Mouse (Mus musculus) lung, embryonic 14.5 days (tissue): Measurements from ENCODE around the gene Xylb. TPM values are rescaled to one million over a fixed set of nuclear protein-coding genes. Genes with fewer than 3 reads are reported as not detected.

Experiments
- ATAC-seq: fragments of 200-750 bp; cut with Nextera tagmentation; 2 replicates; pipeline ENCODE4 v1.8.0; 2017; ENCODE audit warnings: mild to moderate bottlenecking, moderate TSS enrichment, moderate library complexity; ENCODE audit not compliant: insufficient read depth
- DNase-seq: peaks from one replicate; pipeline ENCODE4 v3.0.0-alpha.2; 2015
- H3K27ac ChIP-seq: fragments of 300-500 bp; sonication (generic); 2 replicates; pipeline ENCODE4 v1.5.1; 2014; ENCODE audit warnings: low read depth, mild to moderate bottlenecking, moderate library complexity
- H3K27me3 ChIP-seq: fragments of 300-500 bp; sonication (generic); 2 replicates; pipeline ENCODE4 v1.6.1; 2014; ENCODE audit warnings: low read length, control low read depth; ENCODE audit not compliant: insufficient read depth
- H3K36me3 ChIP-seq: fragments of 300-500 bp; sonication (generic); 2 replicates; pipeline ENCODE4 v1.6.1; 2014; ENCODE audit warnings: control low read depth; ENCODE audit not compliant: insufficient read depth
- H3K4me1 ChIP-seq: fragments of 300-500 bp; sonication (generic); 2 replicates; pipeline ENCODE4 v1.6.1; 2014; ENCODE audit warnings: antibody characterized with exemption, control low read depth; ENCODE audit not compliant: insufficient read depth
- H3K4me2 ChIP-seq: fragments of 300-500 bp; sonication (generic); 2 replicates; pipeline ENCODE4 v1.6.1; 2014; ENCODE audit warnings: mild to moderate bottlenecking
- H3K4me3 ChIP-seq: fragments of 300-500 bp; sonication (generic); 2 replicates; pipeline ENCODE4 v1.5.1; 2014; ENCODE audit warnings: low read depth, low read length
- H3K9ac ChIP-seq: fragments of 300-500 bp; sonication (generic); 2 replicates; pipeline ENCODE4 v1.6.1; 2014
- H3K9me3 ChIP-seq: fragments of 300-500 bp; sonication (generic); 2 replicates; pipeline ENCODE4 v1.6.1; 2016; ENCODE audit warnings: low read depth, low read length, control low read depth
- CTCF ChIP-seq: IDR thresholded peaks from 2 replicates; pipeline ENCODE4 v1.5.1; 2016; ENCODE audit warnings: antibody characterized with exemption, low read depth
- WGBS: fragments of 180-500 bp; shearing (Covaris S2); extraction: QIAGEN DNeasy Blood & Tissue Kit; methylation state at CpG from one replicate; pipeline ENCODE4 v1.1.7; 2014; 5-methylcytosine and 5-hydroxymethylcytosine counted together
- polyA plus RNA-seq: library from polyadenylated mRNA; unstranded; fragments of >200 nt; fragmentation: Nextera tagmentation; extraction: Ambion mirVana; gene quantifications from 2 replicates; pipeline ENCODE4 v1.2.1, GENCODE M21; 2014

Gene Xylb
- polyA plus RNA-seq, 1 experiment from 2014 or later, result 7.9 TPM

- DNase-seq (peak; percentile 75), ATAC-seq (no peak)
- no peak for TF ChIP-seq CTCF
- WGBS, result under 1% methylated on average over 123 of the region's 127 CpGs
- Histone ChIP-seq H3K9ac (peak overlapping the region; percentile 98), H3K9me3 (no peaks in the 10 kb centered on the region), H3K4me2 (peak overlapping the region; percentile 99), H3K27ac (peak overlapping the region; percentile 99), H3K27me3 (no peaks in the 10 kb centered on the region), H3K36me3 (no peaks in the 10 kb centered on the region), H3K4me3 (peak overlapping the region; percentile 90), H3K4me1 (peaks cover 5% of the 10 kb centered on the region; the same call in 1 of the 2 replicates)
Measured at GRCm38 (mm10) chr9:119402253-119403235, 45.4 kb downstream of the Xylb start.

- Histone ChIP-seq H3K4me1 (peaks cover 5% of the 10 kb centered on the region; the same call in 1 of the 2 replicates), H3K9me3 (no peaks in the 10 kb centered on the region), H3K27me3 (no peaks in the 10 kb centered on the region), H3K9ac (peak overlapping the region; percentile 98), H3K4me2 (peak overlapping the region; percentile 99), H3K4me3 (peak overlapping the region; percentile 90), H3K27ac (peak overlapping the region; percentile 99), H3K36me3 (no peaks in the 10 kb centered on the region)
- under 1% methylated on average over 26 of the region's 26 CpGs for WGBS
- DNase-seq (peak; percentile 81), ATAC-seq (peak; percentile 21; the same call in 1 of the 2 replicates)
- TF ChIP-seq CTCF, result no peak
Measured at GRCm38 (mm10) chr9:119403236-119403641, 46.1 kb downstream of the Xylb start.

- Histone ChIP-seq H3K27ac (no peak overlapping the region), H3K9me3 (no peaks in the 10 kb centered on the region), H3K4me2 (peak overlapping the region; percentile 99), H3K27me3 (no peaks in the 10 kb centered on the region), H3K4me1 (peaks cover 5% of the 10 kb centered on the region; the same call in 1 of the 2 replicates), H3K36me3 (no peaks in the 10 kb centered on the region), H3K4me3 (peak overlapping the region; percentile 90), H3K9ac (no peak overlapping the region)
- no peak for DNase-seq
- TF ChIP-seq CTCF, result no peak
- WGBS, result 62% methylated on average over 5 of the region's 5 CpGs
- no peak for ATAC-seq
Measured at GRCm38 (mm10) chr9:119404090-119404489, 46.9 kb downstream of the Xylb start.

- H3K27me3 ChIP-seq, result no peaks in the 10 kb centered on the region
- no peak overlapping the region for H3K4me3 ChIP-seq
- H3K4me2 ChIP-seq, result no peak overlapping the region
- peaks cover 5% of the 10 kb centered on the region; the same call in 1 of the 2 replicates for H3K4me1 ChIP-seq
- no peaks in the 10 kb centered on the region for H3K36me3 ChIP-seq
- peaks cover 9% of the 10 kb centered on the region; the same call in 1 of the 2 replicates for H3K9me3 ChIP-seq
- no peak for DNase-seq
- ATAC-seq, result no peak
- H3K27ac ChIP-seq, result no peak overlapping the region
- 73% methylated on average over 15 of the region's 15 CpGs for WGBS
- no peak for TF ChIP-seq CTCF
- no peak overlapping the region for H3K9ac ChIP-seq
Measured at GRCm38 (mm10) chr9:119407884-119408283, 50.7 kb downstream of the Xylb start.

- no peak for ATAC-seq
- H3K36me3 ChIP-seq, result no peaks in the 10 kb centered on the region
- DNase-seq, result no peak
- H3K4me1 ChIP-seq, result peaks cover 1% of the 10 kb centered on the region; the same call in 1 of the 2 replicates
- H3K4me2 ChIP-seq, result no peak overlapping the region
- H3K9ac ChIP-seq, result no peak overlapping the region
- H3K4me3 ChIP-seq, result no peak overlapping the region
- H3K9me3 ChIP-seq, result peaks cover 13% of the 10 kb centered on the region; the same call in 1 of the 2 replicates
- 75% methylated on average over 11 of the region's 11 CpGs for WGBS
- TF ChIP-seq CTCF, result no peak
- no peaks in the 10 kb centered on the region for H3K27me3 ChIP-seq
- H3K27ac ChIP-seq, result no peak overlapping the region
Measured at GRCm38 (mm10) chr9:119408898-119409664, 51.9 kb downstream of the Xylb start.

- Histone ChIP-seq H3K4me2 (no peak overlapping the region), H3K27me3 (no peaks in the 10 kb centered on the region), H3K9ac (no peak overlapping the region), H3K4me1 (no peaks in the 10 kb centered on the region), H3K9me3 (peaks cover 13% of the 10 kb centered on the region; the same call in 1 of the 2 replicates), H3K4me3 (no peak overlapping the region), H3K36me3 (no peaks in the 10 kb centered on the region), H3K27ac (no peak overlapping the region)
- ATAC-seq, result no peak
- no peak for DNase-seq
- WGBS, result 81% methylated on average over 5 of the region's 5 CpGs
- TF ChIP-seq CTCF, result no peak
Measured at GRCm38 (mm10) chr9:119409864-119410263, 52.7 kb downstream of the Xylb start.
